Mouse (Mus musculus): ENCODE results near the gene Erc2.

Erc2 gene

DNA sequence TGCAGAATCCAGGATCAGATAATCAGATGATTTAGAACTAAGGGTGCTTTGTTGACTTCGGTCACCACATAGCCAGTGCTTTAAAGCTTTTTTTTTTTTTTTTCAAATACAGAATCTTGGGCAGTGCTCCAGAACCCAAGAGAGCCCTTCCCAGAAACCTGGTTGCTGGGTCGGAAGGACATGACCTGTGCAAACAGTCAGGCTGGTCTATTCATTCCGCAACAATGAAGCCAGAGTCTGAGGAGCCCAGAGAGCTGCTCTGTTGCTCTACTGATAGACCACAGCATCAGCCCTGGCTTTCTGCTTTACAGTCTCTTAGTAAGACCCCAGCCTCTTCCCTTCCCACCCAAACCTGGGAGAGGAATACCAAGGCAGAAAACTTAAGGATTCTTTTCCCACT, 755.3 kb downstream of the Erc2 start:
- no peak for TF ChIP-seq GATA4 (IDR thresholded peaks at IDR 0.05; ENCODE audit: insufficient replicate concordance, low read length)

DNA sequence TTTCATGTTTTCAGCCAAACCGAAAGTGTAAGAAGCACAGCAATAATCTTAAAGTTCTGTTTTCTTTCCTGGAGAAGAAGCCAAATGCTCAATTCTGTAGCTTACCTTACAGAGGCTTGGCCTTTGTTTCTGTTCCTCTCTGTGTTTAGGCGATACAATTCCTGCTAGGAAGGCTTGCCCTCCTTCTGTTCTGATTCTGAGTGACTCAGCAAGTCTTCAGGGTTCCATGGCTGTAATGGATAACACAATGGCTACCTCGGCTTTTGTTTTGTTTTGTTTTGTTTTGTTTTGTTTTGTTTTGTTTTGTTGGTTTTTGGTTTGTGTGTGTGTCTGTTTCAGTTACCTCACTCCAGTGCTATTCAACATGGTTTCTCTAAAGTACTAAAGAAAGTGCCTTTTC, 757.9 kb downstream of the Erc2 start:
- no peak for TF ChIP-seq GATA4 (IDR thresholded peaks at IDR 0.05; ENCODE audit: insufficient replicate concordance, low read length)

DNA sequence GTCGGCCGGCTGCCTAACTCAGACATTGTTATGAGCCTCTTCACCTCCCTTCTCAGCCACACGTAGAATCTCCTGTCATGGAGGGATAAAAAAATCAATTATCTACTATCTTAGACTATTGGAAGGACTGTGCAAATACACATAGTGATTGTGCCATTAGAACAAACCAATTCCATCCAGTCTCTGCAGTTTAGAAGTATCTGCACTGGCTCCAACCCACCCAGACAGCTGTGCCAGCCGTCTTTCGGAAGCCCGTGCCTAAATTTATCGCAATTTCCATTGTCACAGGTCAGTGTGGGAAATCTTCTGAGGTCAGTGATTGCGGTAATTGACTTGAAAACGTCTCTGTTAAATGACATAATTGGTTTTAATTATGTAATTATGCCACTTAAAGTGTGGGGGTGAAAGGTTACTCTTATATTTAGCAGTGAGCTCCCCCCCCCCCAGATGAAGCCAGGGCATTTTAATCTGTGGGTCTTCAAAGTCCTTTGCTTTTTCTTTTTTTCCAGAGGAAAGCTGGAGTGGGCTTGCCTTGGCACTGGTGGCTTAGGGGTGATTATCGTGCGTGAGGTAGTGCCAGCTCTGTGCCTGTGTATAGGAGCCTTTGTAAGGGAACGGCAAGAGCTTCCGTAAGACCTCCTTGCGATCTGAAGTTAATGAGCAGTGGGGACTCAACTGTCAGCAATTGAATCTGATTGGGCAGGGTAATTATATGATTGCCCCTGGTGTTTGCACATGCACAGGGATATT, 759.7 kb downstream of the Erc2 start:
- TF ChIP-seq GATA4 (IDR thresholded peaks at IDR 0.05; ENCODE audit: insufficient replicate concordance, low read length) = no peak

DNA sequence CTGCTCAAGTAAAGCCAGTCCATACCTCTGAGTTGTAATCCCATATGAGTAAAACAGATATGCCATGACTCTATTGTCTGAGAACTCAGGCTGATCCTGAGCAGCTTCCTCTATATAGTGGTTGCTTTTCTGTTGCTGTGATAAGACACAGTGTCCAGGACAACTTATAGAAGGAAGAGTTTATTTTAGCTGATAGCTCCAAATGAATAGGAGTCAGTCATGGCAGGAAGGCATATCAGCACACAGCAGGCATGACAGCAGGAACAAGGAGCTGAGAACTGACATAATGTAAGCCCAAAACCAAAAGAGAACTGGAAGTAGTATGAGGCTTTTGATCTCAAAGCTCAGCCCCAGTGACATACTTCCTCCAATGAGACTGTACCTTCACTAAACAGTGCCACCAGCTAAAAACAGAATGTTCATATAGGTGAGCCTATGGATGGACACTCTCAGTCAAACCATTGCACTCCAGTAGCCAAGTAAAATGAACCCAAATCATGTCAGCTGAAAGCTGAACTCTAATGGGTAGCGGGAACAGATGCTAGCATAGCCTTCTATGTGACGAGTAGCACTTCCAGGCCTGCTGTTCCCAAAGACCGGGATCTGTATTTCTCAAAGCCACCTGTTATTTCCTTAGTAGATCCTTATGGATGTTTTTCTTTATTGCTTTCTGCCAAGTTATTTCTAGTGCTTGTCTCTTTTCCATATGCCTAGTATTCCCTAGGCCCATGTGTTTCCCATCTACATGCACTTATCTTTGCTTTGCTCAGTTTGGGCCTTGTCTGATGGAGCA, 764.8 kb downstream of the Erc2 start:
- no peak for TF ChIP-seq GATA4 (IDR thresholded peaks at IDR 0.05; ENCODE audit: insufficient replicate concordance, low read length)

DNA sequence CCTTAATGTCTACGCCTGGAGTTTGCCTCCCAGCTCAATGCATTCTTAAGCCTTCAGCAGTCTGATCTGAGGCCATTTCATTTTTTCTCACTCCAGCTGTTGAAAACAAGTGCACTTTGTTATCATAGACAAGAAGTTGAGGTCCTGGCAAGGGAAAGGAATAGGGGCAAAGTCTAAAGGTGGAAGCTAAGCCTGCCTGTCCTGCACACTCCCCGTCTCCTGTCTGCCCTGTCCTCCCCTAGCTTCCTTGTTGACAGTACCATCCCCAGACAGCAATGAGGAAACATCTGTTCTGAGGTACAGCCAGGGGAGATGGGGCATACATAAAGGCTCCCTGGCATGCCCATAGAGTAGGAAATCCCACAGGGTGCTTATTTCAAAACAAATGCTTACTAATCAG, 776.7 kb downstream of the Erc2 start:
- no peak; the same call in 1 of the 2 replicates for TF ChIP-seq GATA4 (IDR thresholded peaks at IDR 0.05; ENCODE audit: insufficient replicate concordance, low read length)

DNA sequence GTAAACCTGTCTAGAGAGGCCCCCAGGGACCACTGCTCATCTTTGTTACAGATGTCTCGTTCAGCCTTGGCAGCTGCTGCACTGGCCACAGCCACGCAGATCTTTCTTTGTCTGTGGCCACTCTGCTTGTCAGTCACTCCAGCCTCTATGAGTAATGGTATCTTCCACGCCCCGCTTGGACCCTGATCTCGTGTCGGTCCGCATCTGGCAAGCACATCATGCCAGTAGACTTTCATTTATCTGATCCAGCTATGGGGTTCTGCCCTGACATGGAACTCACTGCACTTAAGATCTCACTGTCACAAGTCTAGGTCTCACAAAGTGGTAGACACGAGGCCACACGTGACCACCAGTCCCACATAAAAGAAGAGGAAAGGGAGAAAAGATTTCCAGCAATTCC, 777.7 kb downstream of the Erc2 start:
- no peak for TF ChIP-seq GATA4 (IDR thresholded peaks at IDR 0.05; ENCODE audit: insufficient replicate concordance, low read length)

DNA sequence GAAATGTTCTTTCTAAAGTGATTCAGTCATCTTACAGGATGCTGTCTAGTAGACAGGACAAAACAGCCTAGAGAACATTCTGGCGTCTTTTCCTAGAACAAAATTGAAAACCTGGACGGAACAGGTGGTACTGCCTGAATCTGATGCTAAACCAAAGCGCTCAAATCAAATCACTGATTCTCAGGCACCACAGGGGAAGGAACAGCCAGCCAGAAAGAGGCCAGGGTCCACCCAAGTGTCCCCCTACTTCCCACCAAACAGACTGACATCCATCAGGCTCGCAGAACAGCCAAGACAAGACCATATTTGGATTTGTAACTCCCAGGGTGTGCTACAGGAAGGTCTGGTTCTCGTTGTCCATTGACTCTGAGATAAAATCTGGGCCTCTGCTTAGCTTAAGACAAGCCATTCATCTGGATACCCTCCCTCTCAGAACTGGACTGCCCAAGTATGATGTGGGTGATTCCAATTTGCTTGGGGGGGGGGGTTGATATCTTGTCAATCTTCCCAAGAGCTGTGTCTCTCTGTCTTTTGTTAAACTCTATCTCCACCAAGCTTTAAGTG, 783.1 kb downstream of the Erc2 start:
- TF ChIP-seq GATA4 (IDR thresholded peaks at IDR 0.05; ENCODE audit: insufficient replicate concordance, low read length) = no peak

DNA sequence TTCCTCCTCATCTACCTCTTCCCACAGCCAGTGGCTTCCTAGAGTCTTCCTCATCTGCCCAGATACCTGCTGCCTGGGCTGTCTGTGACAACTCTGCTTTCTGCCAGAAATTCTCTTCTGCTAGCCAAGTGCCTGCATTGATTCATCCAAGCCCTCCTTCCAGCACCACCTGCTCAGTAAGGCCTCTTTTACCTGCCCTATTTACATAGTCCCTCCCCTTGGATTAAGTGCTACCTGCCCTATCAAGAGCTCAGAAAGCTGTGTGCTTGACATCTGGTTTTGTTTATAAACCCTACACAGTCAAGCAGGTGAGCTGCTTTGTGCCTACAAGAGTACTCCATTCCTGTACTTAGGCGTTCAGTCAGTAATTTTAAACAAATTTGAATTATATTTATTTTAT, 787.2 kb downstream of the Erc2 start:
- no peak for TF ChIP-seq GATA4 (IDR thresholded peaks at IDR 0.05; ENCODE audit: insufficient replicate concordance, low read length)

DNA sequence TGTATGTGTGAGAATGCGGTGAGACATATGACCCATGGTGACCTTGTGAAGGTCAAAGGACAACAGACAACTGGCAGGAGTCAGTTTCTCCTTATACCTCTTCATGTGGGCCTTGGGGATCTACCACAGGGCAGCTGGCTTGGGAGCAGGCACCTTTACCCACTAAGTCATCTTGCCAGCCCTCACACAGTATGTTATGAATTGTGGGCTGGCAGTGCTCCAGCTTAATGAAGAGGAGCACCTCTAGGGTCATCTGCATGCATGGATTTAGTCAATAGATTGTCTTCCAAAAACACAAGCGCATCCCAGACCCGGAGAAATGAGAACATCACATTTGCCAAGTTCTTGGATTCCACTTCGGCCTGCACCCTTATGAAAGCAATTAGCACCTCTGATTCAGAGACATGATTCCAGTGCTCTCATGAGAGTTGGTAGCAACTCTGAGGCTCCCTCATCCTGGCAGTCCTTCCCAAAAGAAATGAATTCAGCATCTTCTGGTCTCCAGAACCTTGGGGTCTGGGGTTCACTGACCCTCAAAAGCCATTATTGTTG, 787.6 kb downstream of the Erc2 start:
- TF ChIP-seq GATA4 (IDR thresholded peaks at IDR 0.05; ENCODE audit: insufficient replicate concordance, low read length) = no peak

DNA sequence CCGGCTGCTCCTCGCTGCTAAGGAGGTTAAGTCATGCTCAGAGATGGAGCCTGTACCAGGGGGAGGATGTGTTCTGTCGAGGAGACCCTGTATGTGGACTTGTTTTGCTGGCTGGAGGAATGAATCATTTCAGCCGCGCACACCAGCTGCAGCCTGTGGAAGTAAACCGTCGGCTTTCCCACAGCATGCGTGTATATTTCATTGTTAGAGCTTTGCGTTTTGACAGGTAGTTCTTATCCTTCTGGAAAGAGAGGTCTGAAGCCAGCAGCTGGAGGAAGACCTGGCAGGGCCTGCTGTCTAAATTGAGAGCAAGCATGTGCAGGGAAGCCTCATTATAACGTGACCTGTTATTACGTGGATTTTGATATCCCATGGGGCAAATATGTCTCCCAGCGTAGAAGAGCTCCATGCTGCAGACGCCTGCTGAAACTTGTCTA, 788.6 kb downstream of the Erc2 start:
- no peak for TF ChIP-seq GATA4 (IDR thresholded peaks at IDR 0.05; ENCODE audit: insufficient replicate concordance, low read length)

DNA sequence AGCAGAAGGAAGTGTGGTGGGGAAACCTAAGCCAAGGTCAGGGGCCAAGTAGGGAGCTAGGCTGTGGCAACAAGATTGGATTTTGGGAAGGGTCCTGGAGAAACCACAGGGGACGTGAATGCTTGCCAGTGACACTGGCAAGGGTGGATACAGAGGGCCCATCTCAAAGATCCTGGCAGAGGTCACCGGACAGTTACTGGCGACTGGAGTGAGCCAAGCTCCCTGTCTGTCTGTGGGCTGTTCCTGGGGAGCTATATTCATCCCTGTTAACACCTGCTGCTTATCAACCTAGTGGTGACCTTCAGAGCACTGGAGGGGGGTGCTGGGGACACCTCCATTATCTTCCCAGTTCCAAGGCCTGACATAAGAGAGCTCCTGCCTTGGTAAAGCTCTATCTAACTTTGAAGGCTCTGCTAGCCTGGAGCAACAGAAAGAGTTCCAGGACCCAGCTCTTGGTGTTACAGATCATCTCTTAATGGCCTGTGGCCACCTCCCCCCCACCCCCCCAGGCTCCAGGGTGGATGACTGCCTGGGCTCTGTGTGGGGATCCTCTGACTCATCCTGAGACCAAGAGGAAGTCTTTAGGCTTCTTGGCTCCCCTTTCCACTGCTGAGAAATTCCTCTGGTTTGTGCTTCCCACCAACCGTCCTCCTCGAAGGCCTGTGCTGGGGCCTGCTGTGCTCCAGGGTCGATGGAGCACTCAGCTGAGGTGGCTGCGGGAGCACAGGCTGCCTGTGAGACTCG, 790.2 kb downstream of the Erc2 start:
- TF ChIP-seq GATA4 (IDR thresholded peaks at IDR 0.05; ENCODE audit: insufficient replicate concordance, low read length) = no peak

DNA sequence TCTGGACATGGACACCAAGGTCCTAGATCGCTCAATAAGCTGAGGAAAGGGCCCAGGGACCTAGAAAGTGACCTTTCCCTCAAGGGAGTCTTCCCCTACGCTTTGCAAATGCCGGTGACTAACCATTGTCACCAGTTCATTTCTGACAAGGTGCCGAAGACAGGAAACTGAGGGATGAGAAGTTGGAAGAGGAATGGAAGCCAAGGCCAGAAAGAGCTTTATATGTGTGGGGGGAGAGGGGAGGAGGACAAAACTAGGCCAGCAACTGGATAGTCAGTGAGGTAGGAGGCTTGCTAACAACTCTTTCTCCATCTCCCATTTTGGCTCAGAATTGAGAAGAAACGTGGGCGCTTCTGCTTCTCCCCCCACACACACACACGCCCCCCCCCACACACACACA, 791.3 kb downstream of the Erc2 start:
- no peak for TF ChIP-seq GATA4 (IDR thresholded peaks at IDR 0.05; ENCODE audit: insufficient replicate concordance, low read length)

DNA sequence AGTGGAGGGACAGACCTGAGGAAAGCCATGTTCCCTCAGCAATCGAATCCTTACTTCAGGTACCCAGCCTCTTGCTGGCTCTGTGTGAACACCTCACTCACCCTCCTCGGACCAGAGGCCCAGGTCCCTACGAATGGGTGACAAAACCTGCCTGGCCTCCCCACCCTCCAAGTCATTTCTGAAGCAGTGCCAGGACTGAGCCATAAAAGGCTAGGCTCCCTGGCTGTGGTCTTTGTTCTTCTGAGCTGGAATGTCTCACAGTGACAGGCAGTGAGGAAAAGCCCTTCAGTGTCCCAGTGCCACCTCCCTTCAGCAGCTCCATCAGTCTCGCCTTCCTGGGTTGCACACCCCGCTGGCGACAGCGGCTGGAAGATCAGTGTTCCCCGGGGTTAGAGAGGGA, 794.8 kb downstream of the Erc2 start:
- TF ChIP-seq GATA4 (IDR thresholded peaks at IDR 0.05; ENCODE audit: insufficient replicate concordance, low read length) = no peak

DNA sequence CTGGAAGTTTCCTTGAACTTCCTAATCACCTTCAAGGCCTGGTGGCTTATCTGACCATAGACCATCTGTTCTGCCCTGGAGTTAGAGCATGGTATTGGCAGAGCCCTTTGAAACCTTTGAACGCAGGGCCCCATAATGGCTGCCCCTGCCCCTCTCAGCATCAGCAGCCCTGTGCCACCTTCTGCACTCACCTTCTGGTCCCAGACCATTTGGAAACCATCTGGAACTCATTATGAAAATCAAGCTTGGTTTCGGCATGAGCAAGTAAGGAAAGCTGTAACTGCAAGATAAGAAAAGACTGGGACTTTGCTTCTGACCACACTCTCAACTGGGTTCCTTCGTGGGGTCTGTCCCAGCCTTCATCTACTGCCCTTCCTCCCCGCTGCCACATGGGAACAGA, 796.3 kb downstream of the Erc2 start:
- TF ChIP-seq GATA4 (IDR thresholded peaks at IDR 0.05; ENCODE audit: insufficient replicate concordance, low read length) = no peak

DNA sequence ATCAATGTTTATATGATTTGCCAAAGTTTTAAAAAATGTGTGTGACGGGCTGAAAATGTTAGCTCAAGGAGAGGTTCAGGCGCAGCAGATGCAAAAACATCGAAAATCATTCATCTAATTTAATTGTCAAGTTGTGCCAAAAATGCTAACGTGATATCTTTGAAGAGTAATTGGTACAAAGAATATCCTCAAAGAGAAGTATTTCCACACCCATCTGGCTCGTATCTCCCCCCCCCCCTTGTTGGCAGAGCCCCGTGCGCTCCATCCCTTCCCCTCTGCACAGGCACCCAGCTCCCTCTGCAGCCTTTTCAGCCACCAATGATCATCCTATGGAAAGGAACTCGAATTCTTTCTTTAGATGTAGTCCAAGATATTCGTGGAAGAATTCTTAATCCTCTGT, 797.0 kb downstream of the Erc2 start:
- no peak for TF ChIP-seq GATA4 (IDR thresholded peaks at IDR 0.05; ENCODE audit: insufficient replicate concordance, low read length)
